ENCODE assay signal across 15 mouse cellular contexts in the genomic region with DNA sequence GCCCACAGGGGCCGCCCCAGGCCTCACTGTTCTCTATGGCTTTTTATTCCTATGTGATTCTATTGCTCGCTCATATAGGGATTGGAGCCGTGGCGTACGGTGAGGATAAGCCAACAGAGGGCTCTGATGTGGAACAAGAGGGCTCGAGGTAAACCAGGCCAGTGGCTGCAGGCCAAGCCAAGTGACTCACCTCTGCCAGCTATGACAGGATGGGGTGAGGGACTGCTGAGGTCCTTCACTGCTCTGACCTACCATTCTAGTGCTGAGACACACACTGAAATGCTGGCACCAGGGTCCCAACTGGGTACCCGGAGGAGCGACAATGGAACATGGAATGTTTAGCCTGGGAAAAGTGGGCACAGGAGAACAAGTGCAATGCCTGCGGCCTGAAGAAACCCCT. TPM values are rescaled to one million over a fixed set of nuclear protein-coding genes. Genes with fewer than 3 reads are reported as not detected.
DNase-seq lines count a peak whose midpoint lies in the region; ATAC-seq lines count a peak whose summit lies in the region.
"Had no signal": no experiment of that assay in that cellular context is flagged by ENCODE, and none has a peak within 500 bp of the region (broad histone marks: within the 10 kb centered on the region; RNA-seq: fewer than 3 reads in every experiment).

No protein-coding gene starts in this region.

- ATAC-seq in hindbrain, embryonic 12.5 days (ENCODE audit: low FRiP score): no peak
- no peak for ATAC-seq in neural tube, embryonic 13.5 days (ENCODE audit: low read depth)
- no peak for ATAC-seq in activated CD4-positive, CD25-positive, alpha-beta regulatory T cell, adult 4 months
- ATAC-seq: intestine, postnatal 0 days had no signal

- no peak for DNase-seq in hindbrain, embryonic 10.5 days (ENCODE audit: low spot score)
- DNase-seq in neural tube, embryonic 10.5 days (ENCODE audit: extremely low spot score, low spot score): no peak
- peak; percentile 35 for DNase-seq in brain, adult 2 months (ENCODE audit: low read depth, low spot score)
- DNase-seq in left cerebral cortex, postnatal 10 days (ENCODE audit: extremely low spot score in 1 of 2, low spot score in 2 of 2): no peak
- DNase-seq: liver, embryonic 13.5 days; lung, postnatal 4 days; retina, postnatal 1 day; thymus, postnatal 25 days had no signal

- H3K4me1 ChIP-seq in hindbrain, embryonic 12.5 days: peaks cover 37% of the 10 kb centered on the region
- H3K4me1 ChIP-seq in hindbrain, embryonic 10.5 days (replicated peaks): peaks cover 33% of the 10 kb centered on the region
- peaks cover 59% of the 10 kb centered on the region for H3K4me1 ChIP-seq in neural tube, embryonic 13.5 days (replicated peaks)

- no peak overlapping the region for H3K4me3 ChIP-seq in hindbrain, embryonic 12.5 days
- H3K4me3 ChIP-seq in hindbrain, embryonic 10.5 days: no peak overlapping the region
- no peak overlapping the region for H3K4me3 ChIP-seq in neural tube, embryonic 13.5 days
- H3K4me3 ChIP-seq: erythroblast, embryonic 14.5 days; liver, embryonic 13.5 days had no signal

- no peak overlapping the region for H3K4me2 ChIP-seq in hindbrain, embryonic 12.5 days (replicated peaks)
- no peak overlapping the region for H3K4me2 ChIP-seq in neural tube, embryonic 13.5 days
- H3K4me2 ChIP-seq: liver, embryonic 13.5 days had no signal

- WGBS in hindbrain, embryonic 12.5 days: 94% methylated on average over 9 of the region's 9 CpGs
- 93% methylated on average over 9 of the region's 9 CpGs for WGBS in hindbrain, embryonic 10.5 days
- 85% methylated on average over 9 of the region's 9 CpGs for WGBS in neural tube, embryonic 13.5 days

- no peak overlapping the region for H3K9ac ChIP-seq in hindbrain, embryonic 12.5 days
- H3K9ac ChIP-seq in neural tube, embryonic 13.5 days: no peak overlapping the region
- H3K9ac ChIP-seq: liver, embryonic 13.5 days had no signal

- H3K9me3 ChIP-seq in hindbrain, embryonic 12.5 days (replicated peaks): no peaks in the 10 kb centered on the region
- H3K9me3 ChIP-seq in hindbrain, embryonic 10.5 days: no peaks in the 10 kb centered on the region
- H3K9me3 ChIP-seq in neural tube, embryonic 13.5 days: no peaks in the 10 kb centered on the region
- H3K9me3 ChIP-seq: liver, embryonic 13.5 days had no signal

- intact Hi-C loops in left cerebral cortex, postnatal 10 days (cut with DNase I): no loop called here

- 0 out of 2 replicates have a peak overlapping the region, but pooled peaks have one; percentile 58 for H3K27ac ChIP-seq in hindbrain, embryonic 12.5 days
- H3K27ac ChIP-seq in hindbrain, embryonic 10.5 days: no peak overlapping the region
- H3K27ac ChIP-seq in neural tube, embryonic 13.5 days (replicated peaks): peak overlapping the region; percentile 71; the same call in 1 of the 2 replicates
- H3K27ac ChIP-seq: liver, embryonic 13.5 days had no signal

- H3K27me3 ChIP-seq in hindbrain, embryonic 12.5 days: peaks cover 4% of the 10 kb centered on the region
- H3K27me3 ChIP-seq in hindbrain, embryonic 10.5 days (ENCODE audit: insufficient read depth, poor library complexity, severe bottlenecking): peaks cover 15% of the 10 kb centered on the region
- no peaks in the 10 kb centered on the region for H3K27me3 ChIP-seq in neural tube, embryonic 13.5 days

- H3K36me3 ChIP-seq in hindbrain, embryonic 12.5 days: peaks cover 31% of the 10 kb centered on the region
- H3K36me3 ChIP-seq in hindbrain, embryonic 10.5 days: peaks cover 39% of the 10 kb centered on the region
- H3K36me3 ChIP-seq in neural tube, embryonic 13.5 days: peaks cover 31% of the 10 kb centered on the region

RNA-seq across cellular contexts. Expression of gene Glyctk, which starts 3.8 kb away (rescaled TPM):
- polyA plus RNA-seq in hindbrain, embryonic 12.5 days (2016; fragmentation: Nextera tagmentation; extraction: Ambion mirVana): 5.1 and 5.6 TPM in 2 replicates
- 2.9 and 4.5 TPM in 2 replicates for polyA plus RNA-seq in hindbrain, embryonic 10.5 days (2016; fragmentation: Nextera tagmentation; extraction: Ambion mirVana)
- polyA plus RNA-seq in neural tube, embryonic 13.5 days (2015; fragmentation: Nextera tagmentation; extraction: Ambion mirVana): 4.9 and 5.1 TPM in 2 replicates
- 1 to 10 TPM; 2.9 to 3.3 TPM for polyA plus RNA-seq in activated CD4-positive, CD25-positive, alpha-beta regulatory T cell, adult 4 months (2017; shearing (Covaris generic))
- 1 to 10 TPM; 4.1 to 7.4 TPM for total RNA-seq in left cerebral cortex, postnatal 10 days (2021)

RNA-seq across cellular contexts. Expression of gene Wdr82, which starts 16.6 kb away (rescaled TPM):
- polyA plus RNA-seq in hindbrain, embryonic 12.5 days (2016; fragmentation: Nextera tagmentation; extraction: Ambion mirVana): 34.1 and 38.9 TPM in 2 replicates
- 25.8 and 29.9 TPM in 2 replicates for polyA plus RNA-seq in hindbrain, embryonic 10.5 days (2016; fragmentation: Nextera tagmentation; extraction: Ambion mirVana)
- 27.7 and 29.6 TPM in 2 replicates for polyA plus RNA-seq in neural tube, embryonic 13.5 days (2015; fragmentation: Nextera tagmentation; extraction: Ambion mirVana)
- polyA plus RNA-seq in activated CD4-positive, CD25-positive, alpha-beta regulatory T cell, adult 4 months (2017; shearing (Covaris generic)): 10 to 100 TPM; 45.7 to 46.3 TPM
- total RNA-seq in left cerebral cortex, postnatal 10 days (2021): 100 to 1,000 TPM; 155 to 158 TPM

RNA-seq across cellular contexts. Expression of gene Ppm1m, which starts 45.4 kb away (rescaled TPM):
- polyA plus RNA-seq in hindbrain, embryonic 12.5 days (2016; fragmentation: Nextera tagmentation; extraction: Ambion mirVana): 32.3 and 37.0 TPM in 2 replicates
- polyA plus RNA-seq in hindbrain, embryonic 10.5 days (2016; fragmentation: Nextera tagmentation; extraction: Ambion mirVana): 47.3 and 48.6 TPM in 2 replicates
- polyA plus RNA-seq in neural tube, embryonic 13.5 days (2015; fragmentation: Nextera tagmentation; extraction: Ambion mirVana): 18.7 and 22.8 TPM in 2 replicates
- 10 to 100 TPM; 13.6 to 14.2 TPM for polyA plus RNA-seq in activated CD4-positive, CD25-positive, alpha-beta regulatory T cell, adult 4 months (2017; shearing (Covaris generic))
- total RNA-seq in left cerebral cortex, postnatal 10 days (2021): 10 to 100 TPM; 20.8 to 24.5 TPM

RNA-seq across cellular contexts. Expression of gene Twf2, which starts 48.8 kb away (rescaled TPM):
- 60.2 and 62.1 TPM in 2 replicates for polyA plus RNA-seq in hindbrain, embryonic 12.5 days (2016; fragmentation: Nextera tagmentation; extraction: Ambion mirVana)
- polyA plus RNA-seq in hindbrain, embryonic 10.5 days (2016; fragmentation: Nextera tagmentation; extraction: Ambion mirVana): 65.9 and 71.3 TPM in 2 replicates
- 54.1 and 57.1 TPM in 2 replicates for polyA plus RNA-seq in neural tube, embryonic 13.5 days (2015; fragmentation: Nextera tagmentation; extraction: Ambion mirVana)
- 100 to 1,000 TPM; 144 to 147 TPM for polyA plus RNA-seq in activated CD4-positive, CD25-positive, alpha-beta regulatory T cell, adult 4 months (2017; shearing (Covaris generic))
- total RNA-seq in left cerebral cortex, postnatal 10 days (2021): 10 to 100 TPM; 44.5 to 49.9 TPM

RNA-seq across cellular contexts. Expression of gene Col6a4, which starts 57.5 kb away (rescaled TPM):
- polyA plus RNA-seq in hindbrain, embryonic 12.5 days (2016; fragmentation: Nextera tagmentation; extraction: Ambion mirVana): 0.07 and 0.37 TPM in 2 replicates
- 0.10 and 0.26 TPM in 2 replicates for polyA plus RNA-seq in hindbrain, embryonic 10.5 days (2016; fragmentation: Nextera tagmentation; extraction: Ambion mirVana)
- polyA plus RNA-seq in neural tube, embryonic 13.5 days (2015; fragmentation: Nextera tagmentation; extraction: Ambion mirVana): 0.22 and 0.51 TPM in 2 replicates
- polyA plus RNA-seq in activated CD4-positive, CD25-positive, alpha-beta regulatory T cell, adult 4 months (2017; shearing (Covaris generic)): under 1 TPM in 1 of 2 experiments, not detected in 1; 0.90 TPM
- 1 to 10 TPM; 3.3 to 4.1 TPM for total RNA-seq in left cerebral cortex, postnatal 10 days (2021)
- total RNA-seq: common myeloid progenitor, adult 5-6 weeks had no signal
- polyA plus RNA-seq: erythroblast, embryonic 14.5 days; heart, embryonic 14.5 days; liver, embryonic 13.5 days had no signal
